Mouse (Mus musculus) retina, postnatal 1 day (tissue): ENCODE data around the gene Narf.
A peak's percentile ranks its signal among the peaks of the same experiment; 100 is the strongest.

Source experiments
- DNase-seq: peaks from one replicate; pipeline ENCODE4 v3.0.0-alpha.2; 2012

Gene Narf

GRCm38 (mm10) chr11:121237345-121238128, 484 bp downstream of the Narf start:
- DNase-seq, result peak; percentile 70

GRCm38 (mm10) chr11:121239669-121240068, 2.6 kb downstream of the Narf start:
- DNase-seq, result no peak

GRCm38 (mm10) chr11:121250196-121250595, 13.1 kb downstream of the Narf start:
- DNase-seq, result no peak

GRCm38 (mm10) chr11:121259160-121260100, 22.4 kb downstream of the Narf start, which contains the start of gene Foxk2:
Gene Foxk2, plus strand, starts transcription at chr11:121259990.
- DNase-seq, result peak; percentile 96

GRCm38 (mm10) chr11:121260211-121260906, 23.3 kb downstream of the Narf start:
- DNase-seq, result peak; percentile 45

GRCm38 (mm10) chr11:121261074-121261473, 24.0 kb downstream of the Narf start:
- DNase-seq, result no peak

- no peak for DNase-seq
Observed at GRCm38 (mm10) chr11:121277516-121277915, 40.5 kb downstream of the Narf start.

GRCm38 (mm10) chr11:121278011-121278410, 41.0 kb downstream of the Narf start:
- DNase-seq, result no peak

- DNase-seq, result no peak
Observed at GRCm38 (mm10) chr11:121282911-121283310, 45.9 kb downstream of the Narf start.

- peak; percentile 8 for DNase-seq
Observed at GRCm38 (mm10) chr11:121289859-121290258, 52.8 kb downstream of the Narf start.

- DNase-seq, result no peak
Observed at GRCm38 (mm10) chr11:121294771-121295170, 57.7 kb downstream of the Narf start.

- no peak for DNase-seq
Observed at GRCm38 (mm10) chr11:121298493-121298892, 61.4 kb downstream of the Narf start.

- DNase-seq, result no peak
Observed at GRCm38 (mm10) chr11:121300265-121300664, 63.2 kb downstream of the Narf start.

GRCm38 (mm10) chr11:121305371-121305770, 68.3 kb downstream of the Narf start:
- DNase-seq, result no peak
